Mouse (Mus musculus): ENCODE measurements around the gene Ecel1.
A peak's percentile ranks its signal among the peaks of the same experiment; 100 is the strongest.

Gene Ecel1

GRCm38 (mm10) chr1:87156199-87156587 is at the start of gene Ecel1:
Gene Ecel1, minus strand, starts transcription at chr1:87156521.
- DNase-seq (ENCODE audit: extremely low spot score, low spot score), result no peak

DNA sequence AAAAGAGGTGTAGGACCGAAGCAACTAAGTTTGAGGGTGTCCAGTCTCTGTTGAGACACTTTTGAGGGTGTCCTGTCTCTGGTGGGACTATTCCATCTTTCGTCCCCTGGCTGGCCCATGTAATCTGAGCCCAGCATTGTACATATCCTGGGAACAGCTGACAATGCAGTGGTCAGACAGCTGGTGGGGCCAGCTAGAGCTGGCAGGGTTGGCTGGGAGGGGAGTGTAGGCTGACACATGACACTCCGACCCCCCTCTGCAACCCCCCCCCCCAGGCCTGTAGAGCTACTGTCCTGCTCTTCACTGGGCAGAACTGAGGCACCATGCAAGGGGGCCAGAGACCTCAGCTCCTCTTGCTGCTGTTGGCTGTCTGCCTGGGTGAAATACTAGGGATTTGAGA is 49.2 kb upstream of the Ecel1 start:
- DNase-seq (ENCODE audit: extremely low spot score, low spot score), result peak; percentile 29

GRCm38 (mm10) chr1:87205038-87205437 is 48.7 kb upstream of the Ecel1 start:
- DNase-seq (ENCODE audit: extremely low spot score, low spot score), result no peak

GRCm38 (mm10) chr1:87204465-87204864 is 48.1 kb upstream of the Ecel1 start, which contains the start of gene Chrng:
Gene Chrng, plus strand, starts transcription at chr1:87204657.
- DNase-seq (ENCODE audit: extremely low spot score, low spot score), result no peak

GRCm38 (mm10) chr1:87203779-87204178 is 47.5 kb upstream of the Ecel1 start:
- no peak for DNase-seq (ENCODE audit: extremely low spot score, low spot score)

DNA sequence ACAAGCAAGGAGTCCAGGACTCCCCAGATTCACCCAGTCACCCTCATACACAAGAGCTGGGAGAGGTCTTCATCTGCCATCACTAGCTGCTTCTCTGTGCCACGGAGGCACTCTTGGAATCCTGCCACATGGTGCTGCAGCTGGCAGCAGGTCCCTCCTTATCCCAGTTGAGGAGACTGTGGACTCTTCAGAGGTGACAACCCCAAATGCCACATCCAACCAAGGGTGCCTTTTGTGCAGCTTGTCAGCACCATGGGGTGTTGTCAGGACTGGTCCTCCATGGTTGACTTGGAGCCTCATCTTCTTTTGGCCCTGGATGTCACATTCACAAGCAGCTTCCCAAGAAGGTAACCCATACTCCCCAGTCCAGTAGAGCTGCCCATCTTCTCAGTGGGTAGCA is 45.5 kb upstream of the Ecel1 start:
- no peak for DNase-seq (ENCODE audit: extremely low spot score, low spot score)

- DNase-seq (ENCODE audit: extremely low spot score, low spot score), result no peak
Measured at GRCm38 (mm10) chr1:87200811-87201210, 44.5 kb upstream of the Ecel1 start.

DNA sequence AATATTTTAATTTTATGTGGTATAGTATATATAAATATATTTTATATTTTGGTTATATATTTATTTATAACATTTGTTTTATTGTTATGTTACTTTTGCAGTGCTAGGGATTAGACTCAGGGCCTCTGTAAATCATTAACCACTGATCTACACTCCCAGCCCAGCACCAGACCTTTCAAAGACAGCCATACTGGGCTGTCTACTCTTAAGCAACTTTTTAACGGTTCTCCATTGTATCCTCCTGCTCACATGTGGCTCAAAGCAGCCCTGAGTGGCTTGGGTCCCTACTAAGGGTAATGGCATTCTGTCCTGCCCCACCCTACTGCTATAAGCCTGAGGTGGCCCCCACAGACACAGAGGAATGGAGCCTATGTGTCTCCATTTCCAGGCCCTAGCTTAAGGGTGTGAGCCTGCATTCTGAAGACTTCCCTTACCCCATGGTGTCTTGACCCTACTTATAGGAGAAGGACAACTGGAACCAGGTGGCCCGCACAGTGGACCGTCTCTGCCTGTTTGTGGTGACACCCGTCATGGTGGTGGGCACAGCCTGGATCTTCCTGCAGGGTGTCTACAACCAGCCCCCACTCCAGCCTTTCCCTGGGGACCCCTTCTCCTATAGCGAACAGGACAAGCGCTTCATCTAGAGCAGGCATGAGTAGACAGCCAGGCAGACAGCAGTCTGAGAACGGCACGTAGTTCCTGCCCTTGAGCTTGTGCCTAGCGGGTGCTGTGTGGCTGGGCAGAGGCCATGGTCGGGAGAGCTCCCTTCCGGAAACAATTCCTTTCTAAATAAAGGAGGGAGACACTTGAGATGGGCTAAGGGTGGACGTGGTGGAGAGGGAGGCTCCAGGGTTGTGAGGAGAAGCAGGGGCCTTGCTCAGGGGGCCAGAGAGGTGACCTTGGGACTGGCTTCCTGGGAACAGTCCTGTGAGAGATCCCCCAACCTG is 42.1 kb upstream of the Ecel1 start:
- DNase-seq (ENCODE audit: extremely low spot score, low spot score), result no peak

DNA sequence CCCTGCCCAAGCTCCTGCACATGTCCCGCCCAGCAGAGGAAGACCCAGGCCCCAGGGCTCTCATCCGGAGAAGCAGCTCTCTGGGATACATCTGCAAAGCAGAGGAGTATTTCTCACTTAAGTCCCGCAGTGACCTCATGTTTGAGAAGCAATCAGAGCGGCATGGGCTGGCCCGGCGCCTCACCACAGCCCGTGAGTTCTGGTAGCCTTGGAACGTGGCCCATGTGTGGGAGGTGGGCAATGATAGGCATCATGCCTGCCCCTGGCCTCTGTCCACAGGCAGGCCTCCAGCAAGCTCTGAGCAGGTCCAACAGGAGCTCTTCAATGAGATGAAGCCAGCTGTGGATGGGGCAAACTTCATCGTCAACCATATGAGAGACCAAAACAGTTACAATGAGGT is 41.0 kb upstream of the Ecel1 start:
- no peak for DNase-seq (ENCODE audit: extremely low spot score, low spot score)

DNA sequence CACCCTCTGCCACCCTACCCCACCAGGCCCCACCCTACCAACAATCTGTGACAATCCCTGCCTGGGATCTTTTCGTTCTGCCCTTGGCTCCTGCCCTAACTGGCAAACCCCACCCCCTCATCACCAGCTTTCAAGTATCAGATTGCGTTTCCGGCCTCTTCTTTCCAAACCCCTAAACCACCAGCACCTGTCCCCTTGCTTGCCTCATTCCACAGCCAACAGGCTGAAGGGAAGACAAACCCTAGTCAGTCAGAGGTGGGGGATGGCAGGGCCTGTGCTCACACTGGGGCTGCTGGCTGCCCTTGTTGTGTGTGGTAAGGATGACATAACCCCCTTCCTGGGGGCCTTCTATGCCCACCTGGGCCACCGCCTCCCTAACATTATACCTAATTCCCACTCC is 34.1 kb upstream of the Ecel1 start, which contains the start of gene Chrnd:
Gene Chrnd, plus strand, starts transcription at position 179 of the 400 bp plus-strand sequence.
- DNase-seq (ENCODE audit: extremely low spot score, low spot score), result no peak

- peak; percentile 93 for DNase-seq (ENCODE audit: extremely low spot score, low spot score)
Measured at GRCm38 (mm10) chr1:87187037-87187355, 30.7 kb upstream of the Ecel1 start.

DNA sequence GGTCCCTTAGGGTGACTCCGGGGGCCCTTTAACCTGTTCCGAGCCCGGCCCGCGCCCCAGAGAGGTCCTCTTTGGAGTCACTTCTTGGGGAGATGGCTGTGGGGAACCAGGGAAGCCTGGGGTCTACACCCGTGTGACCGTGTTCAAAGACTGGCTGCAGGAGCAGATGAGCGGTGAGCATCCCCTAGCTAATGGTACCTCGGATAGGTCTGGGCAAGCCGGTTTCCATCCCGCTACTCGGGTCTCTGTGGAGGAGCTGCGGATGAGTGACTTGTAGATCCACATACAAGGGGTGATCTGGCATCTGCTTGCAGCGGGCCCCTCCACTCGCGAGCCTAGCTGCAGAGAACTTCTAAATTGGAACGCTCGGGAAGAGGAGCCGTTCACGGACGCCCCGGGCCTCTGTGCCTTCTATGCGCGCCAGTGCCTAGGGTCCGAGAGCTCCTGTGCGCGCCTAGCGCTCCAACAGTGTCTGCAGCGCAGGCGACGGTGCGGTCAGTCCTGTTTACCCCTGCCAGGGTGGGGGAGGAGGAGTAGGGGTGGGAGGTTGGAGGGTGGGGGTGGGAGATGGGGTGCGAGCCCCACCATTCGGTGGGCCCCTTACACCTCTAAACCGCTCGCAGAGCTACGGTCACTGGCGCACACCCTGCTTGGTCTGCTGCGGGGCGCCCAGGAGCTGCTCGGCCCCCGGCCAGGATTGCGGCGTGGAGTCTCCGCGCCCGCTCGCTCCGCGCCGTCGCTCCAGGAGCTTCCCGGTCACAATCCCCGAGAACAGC is 30.1 kb upstream of the Ecel1 start:
- DNase-seq (ENCODE audit: extremely low spot score, low spot score), result peak; percentile 73

GRCm38 (mm10) chr1:87185526-87185925 is 29.2 kb upstream of the Ecel1 start:
- DNase-seq (ENCODE audit: extremely low spot score, low spot score), result no peak

DNA sequence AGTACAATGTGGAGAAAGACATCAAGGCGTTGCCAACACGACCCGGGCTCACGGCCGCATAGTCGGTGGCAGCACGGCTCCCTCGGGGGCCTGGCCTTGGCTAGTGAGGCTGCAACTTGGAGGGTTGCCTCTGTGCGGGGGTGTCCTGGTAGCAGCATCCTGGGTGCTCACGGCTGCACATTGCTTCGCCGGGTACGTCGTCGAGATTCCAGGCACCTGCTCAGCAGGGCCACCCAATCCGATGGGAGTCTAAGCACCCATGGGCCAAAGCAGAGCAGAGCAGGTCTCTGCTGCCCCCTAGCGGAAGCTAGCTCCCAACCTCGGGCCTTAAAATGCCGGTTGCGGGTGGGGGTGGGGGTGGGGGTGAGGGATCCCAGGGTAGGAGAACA is 28.4 kb upstream of the Ecel1 start:
- peak; percentile 63 for DNase-seq (ENCODE audit: extremely low spot score, low spot score)

DNA sequence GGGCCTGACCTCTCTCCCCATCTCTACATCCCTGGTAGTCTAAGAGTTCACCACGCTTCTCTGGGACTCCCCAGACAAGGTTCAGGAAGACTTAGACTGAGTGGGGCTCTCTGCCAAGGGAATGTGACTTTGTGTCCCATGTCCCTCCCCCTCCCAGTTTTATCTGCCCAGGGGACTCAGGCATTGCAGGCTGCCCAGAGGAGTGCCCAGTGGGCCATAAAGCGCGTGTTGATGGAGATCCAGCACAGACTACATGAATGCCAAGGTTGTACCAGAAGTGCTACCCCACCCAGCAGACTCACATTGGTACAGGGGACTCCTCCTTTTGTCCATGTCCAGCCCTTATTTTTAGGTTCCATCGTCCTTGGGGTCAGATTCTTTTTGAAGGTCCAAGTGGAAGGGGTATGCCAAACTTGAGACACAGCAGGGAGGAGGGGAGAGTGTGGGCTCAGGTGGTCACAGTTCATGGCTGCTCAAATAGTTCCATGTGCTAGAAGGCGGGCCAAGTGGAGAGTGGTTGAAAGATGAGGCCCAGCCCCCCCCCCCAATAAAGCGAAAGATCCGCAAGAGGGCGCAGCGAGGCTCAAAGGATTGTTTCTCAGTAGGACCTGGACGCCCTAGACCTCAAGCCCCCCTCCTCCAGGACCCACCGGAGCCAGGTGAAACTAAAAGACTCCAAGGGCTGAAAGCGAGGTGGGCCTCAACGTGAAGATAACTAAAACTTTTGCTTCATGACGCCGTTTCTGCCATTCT is 27.9 kb upstream of the Ecel1 start:
- DNase-seq (ENCODE audit: extremely low spot score, low spot score), result no peak

DNA sequence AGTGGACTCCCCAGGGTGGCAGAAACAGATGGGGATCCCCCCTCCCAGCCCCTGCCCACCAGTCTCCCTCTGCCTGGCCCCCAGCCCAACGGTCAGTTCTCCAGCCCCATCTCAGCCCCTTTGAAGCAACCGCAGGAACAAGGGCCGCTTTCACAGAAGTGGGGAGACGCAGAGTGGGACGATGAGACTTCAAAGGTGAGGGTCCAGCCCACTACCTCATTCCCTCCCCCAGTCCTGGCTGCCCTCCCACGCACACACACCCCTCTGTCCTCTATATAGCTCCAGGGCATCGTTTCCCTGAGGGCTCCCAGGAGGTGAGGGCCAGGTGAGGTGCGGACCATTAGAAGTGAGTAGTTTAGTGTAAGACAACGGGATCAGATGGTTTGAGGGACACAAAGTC is 26.7 kb upstream of the Ecel1 start, which contains the start of gene Prss56:
Gene Prss56, plus strand, starts transcription at position 301 of the 400 bp plus-strand sequence.
- no peak for DNase-seq (ENCODE audit: extremely low spot score, low spot score)

DNA sequence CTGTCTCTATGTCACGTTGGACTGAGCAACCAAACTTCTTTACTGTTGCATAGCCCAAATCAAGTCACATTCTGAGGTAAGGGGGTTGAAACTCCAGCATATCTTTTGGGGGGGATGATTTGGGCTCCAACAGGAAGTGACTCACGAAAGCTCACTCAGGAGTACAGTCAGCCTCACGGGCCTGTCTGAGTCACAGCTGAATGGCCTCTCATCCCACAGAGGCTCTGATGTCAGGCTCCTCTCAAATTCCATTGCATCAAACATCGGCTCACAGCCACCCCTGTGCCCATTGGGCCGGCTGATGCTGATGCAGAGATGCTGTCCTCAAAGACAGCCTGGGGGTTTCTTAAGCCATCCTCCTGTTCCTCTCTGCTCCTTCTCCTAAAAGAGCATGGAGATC is 24.6 kb upstream of the Ecel1 start:
- no peak for DNase-seq (ENCODE audit: extremely low spot score, low spot score)

DNA sequence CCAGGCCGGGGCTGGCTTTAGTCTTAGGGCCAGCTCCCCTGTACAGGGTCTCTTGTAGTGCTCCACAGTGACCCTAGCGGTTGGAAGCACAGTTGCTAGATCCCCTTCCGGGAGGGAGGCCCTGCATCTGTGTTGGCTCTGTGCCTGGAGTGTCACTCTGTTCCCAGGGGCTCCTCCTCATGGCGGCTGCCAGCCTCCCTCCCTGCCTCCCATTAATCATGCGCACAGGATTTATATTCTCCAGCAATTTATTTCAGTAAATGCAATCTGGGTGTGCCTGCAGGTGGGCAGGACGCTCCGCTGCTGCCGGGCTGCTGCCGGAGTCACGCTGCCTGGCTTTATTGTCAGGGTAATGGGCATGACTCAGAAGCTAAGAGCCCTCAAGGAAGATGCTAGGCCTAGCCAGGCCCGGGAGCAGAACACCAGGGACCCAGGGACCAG is 19.6 kb upstream of the Ecel1 start:
- DNase-seq (ENCODE audit: extremely low spot score, low spot score), result peak; percentile 60

GRCm38 (mm10) chr1:87174006-87174955 is 18.0 kb upstream of the Ecel1 start:
- peak; percentile 79 for DNase-seq (ENCODE audit: extremely low spot score, low spot score)

DNA sequence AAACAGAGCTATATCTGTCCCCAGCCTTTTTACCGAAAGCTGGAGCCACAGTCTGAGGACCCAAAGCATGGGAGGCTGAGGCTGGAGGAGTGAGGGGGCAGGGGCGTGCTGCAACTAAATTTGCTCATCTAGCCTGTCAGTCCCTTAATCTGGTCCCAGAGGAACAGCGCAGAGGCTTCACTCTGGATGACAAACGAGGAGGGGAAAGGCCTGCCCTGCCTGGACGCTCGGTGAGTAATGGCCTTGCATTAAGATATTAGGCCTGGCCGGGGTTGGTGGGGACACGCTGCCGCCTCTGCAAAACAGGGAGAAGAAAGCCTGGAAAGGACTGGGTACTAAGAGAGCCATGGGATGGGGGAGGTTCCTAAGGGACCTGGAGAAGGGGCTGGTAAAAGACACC is 16.0 kb upstream of the Ecel1 start:
- DNase-seq (ENCODE audit: extremely low spot score, low spot score), result no peak

Measured in neural tube, embryonic 10.5 days (tissue).